Mouse (Mus musculus): ENCODE results near the gene AC134908.4.

The AC134908.4 gene

GRCm38 (mm10) chr17:25795609-25796092 is at the start of gene AC134908.4:
Gene AC134908.4 (minus strand): TSS chr17:25795659.
- DNase-seq, result no peak

- DNase-seq, result peak; percentile 91 to 94
Measured at GRCm38 (mm10) chr17:25844396-25844901, 49.0 kb upstream of the AC134908.4 start, which contains the start of gene Rhot2. Gene Rhot2 (minus strand): TSS chr17:25844851.

- no peak for DNase-seq
Measured at GRCm38 (mm10) chr17:25843636-25844395, 48.4 kb upstream of the AC134908.4 start.

- DNase-seq, result no peak
Measured at GRCm38 (mm10) chr17:25843122-25843521, 47.7 kb upstream of the AC134908.4 start.

DNA sequence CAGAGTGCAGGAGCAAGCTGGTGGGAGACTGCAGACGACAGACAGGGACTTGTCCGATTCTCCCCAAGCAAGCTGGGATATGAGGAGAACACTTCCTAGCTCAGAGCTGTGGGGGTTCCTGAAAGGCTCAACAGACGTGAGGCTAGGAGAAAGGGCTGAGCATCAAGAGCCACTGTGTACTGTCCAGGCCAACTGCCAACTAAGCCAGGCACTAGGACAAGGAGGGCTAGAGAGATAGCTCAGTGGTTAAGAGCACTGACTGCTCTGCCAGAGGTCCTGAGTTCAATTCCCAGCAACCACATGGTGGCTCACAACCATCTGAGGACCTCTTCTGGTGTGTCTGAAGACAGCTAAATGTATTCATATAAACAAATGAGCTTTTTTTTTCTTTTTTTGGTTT is 47.0 kb upstream of the AC134908.4 start:
- no peak for DNase-seq

- DNase-seq, result no peak
Measured at GRCm38 (mm10) chr17:25841117-25841880, 45.8 kb upstream of the AC134908.4 start, which contains the start of gene Gm20683. Gene Gm20683 (minus strand): TSS chr17:25841763.

GRCm38 (mm10) chr17:25840519-25840918 is 45.1 kb upstream of the AC134908.4 start:
- DNase-seq, result no peak

DNA sequence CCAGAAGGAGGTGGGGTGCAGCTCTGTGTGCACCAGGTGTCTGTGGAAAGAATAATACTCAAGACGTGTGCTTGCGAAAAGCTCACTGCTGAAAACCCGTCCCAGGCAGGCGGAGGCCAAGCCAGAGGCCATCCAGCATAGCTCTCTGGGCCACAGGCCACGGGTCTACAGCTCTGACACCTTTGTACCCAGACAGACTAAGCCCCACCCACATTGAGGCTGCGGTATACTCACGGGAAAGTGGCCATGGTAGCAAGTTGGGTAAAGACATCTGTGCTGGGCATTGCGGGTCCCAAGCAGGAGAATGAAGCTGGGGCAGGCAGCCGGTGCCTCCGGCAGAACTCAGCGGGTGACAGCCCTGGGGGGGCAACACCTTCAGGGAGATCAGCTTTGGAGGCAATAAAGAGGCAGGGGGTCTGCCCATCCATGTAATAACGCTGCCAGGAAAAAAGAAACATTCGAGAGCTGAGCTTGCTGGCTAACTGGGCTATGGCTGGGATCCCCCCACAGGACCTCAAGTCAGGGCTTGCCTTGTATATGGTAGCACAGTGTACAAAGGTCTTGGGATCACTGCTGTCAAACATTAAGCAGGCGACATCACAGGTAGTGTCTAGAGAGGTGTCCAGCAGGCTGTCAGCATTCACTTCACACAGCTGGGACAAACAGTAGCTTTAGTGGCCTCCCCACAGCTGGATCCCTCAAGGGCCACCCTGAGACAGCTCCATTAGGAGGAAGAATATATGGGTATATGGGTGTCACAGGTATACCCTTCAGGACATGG is 44.2 kb upstream of the AC134908.4 start:
- no peak for DNase-seq

- DNase-seq, result no peak
Measured at GRCm38 (mm10) chr17:25838904-25839303, 43.4 kb upstream of the AC134908.4 start.

- no peak for DNase-seq
Measured at GRCm38 (mm10) chr17:25837533-25837932, 42.1 kb upstream of the AC134908.4 start.

GRCm38 (mm10) chr17:25837076-25837410 is 41.6 kb upstream of the AC134908.4 start, which contains the start of gene Rhbdl1:
Gene Rhbdl1 (minus strand): TSS chr17:25837295.
- DNase-seq, result peak in 1 of 2 experiments; percentile 34

DNA sequence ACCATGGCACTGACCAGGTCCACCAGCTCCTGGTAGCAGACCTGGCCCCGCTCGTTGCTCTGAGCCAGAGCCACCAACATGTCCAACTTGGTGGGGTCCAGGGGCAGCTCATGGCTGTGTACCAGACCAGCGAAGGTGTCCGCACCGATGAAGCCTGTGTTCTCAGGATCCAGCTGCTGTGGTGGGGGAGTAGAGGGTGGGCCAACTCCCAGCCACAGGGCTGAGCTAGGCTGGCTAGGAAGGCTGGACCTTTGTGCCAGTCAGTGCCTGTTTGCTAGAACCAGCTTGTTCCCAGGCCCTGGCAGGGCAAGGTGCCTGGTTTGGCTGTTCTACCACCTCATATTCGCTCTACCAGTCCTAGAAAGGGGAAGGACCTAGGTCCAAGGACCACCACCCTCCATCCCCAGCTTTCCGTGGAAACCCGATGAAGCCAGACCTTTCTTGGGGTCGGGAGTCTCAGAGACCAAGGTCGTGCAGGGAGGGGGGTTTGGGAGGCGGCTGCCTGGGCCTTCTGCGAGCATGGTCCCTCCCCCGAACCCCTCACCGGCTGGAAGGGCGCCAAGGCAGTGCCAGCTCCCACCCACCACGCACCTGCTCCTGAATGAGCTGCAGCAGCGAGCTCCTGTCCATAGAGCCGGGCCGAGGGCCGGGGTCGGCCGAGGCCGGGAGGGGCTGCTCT is 41.1 kb upstream of the AC134908.4 start:
- no peak for DNase-seq

- no peak for DNase-seq
Measured at GRCm38 (mm10) chr17:25835816-25836215, 40.4 kb upstream of the AC134908.4 start.

DNA sequence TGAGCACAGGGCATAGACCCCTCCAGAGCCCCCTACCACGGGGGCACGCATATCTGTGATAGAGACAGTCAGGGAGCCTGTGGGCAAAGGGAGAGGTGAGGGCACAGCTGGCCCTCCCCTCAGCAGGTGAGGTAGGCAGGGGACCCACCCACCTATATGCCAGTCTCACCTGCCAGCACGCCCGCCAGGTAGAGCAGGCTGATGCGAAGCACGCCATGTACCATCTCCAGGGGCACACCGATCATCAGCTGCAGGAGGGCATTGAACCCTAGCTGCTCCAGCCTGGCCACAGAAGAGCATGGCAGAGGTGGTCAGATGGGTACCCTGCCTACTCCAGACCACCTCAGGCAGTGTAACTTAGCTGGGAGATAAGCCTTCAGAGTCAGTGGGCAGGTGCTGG is 39.8 kb upstream of the AC134908.4 start:
- DNase-seq, result no peak

DNA sequence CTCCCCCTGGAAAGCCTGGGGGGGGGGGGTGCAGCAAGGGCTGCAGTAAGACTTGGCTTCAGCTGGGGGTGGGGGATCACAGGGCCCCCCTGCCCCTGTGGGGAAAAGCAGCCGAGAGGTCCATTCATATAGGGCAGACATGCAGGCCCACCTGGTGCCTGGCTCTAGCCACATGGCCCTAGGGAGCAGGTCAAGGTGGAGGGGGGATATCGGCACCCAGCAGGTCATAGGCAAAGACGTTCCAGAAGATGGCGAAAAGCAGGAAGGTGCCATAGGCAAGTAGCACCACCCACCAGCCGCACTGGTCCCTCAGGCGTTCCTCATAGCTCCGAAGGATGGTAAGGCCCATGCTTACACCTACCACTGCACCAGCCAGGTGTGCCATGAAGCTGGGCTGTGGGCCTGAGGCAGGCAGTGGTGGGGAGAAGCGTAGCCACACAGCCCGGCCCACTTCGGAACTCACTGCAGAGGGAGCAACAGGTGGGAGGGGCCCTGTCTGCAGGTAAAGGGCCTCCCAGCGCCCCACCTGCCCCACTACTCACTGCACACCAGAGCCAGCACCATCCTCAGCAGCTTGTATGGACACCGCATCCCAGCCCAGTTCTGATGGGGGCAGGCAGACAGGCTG is 39.2 kb upstream of the AC134908.4 start:
- DNase-seq, result no peak

- no peak for DNase-seq
Measured at GRCm38 (mm10) chr17:25833961-25834594, 38.6 kb upstream of the AC134908.4 start.

DNA sequence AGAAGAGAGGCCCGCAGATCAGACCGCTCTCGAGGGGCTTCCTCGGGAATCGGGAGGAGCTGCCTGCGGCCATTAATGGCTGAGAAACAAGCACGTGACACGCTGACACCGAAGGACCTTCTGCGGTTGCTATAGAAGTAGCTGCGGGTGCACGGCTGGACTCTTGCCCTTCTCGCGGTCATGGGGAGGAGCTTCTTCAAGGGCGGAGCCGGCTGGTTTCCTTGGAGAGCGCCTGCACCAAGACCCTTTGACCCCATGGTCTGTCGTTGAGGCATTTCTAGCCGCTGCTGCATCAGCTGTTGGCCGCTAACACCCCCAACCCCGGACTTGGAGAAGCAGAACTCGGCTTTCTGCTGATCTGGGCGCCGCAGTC is 37.8 kb upstream of the AC134908.4 start, which contains the start of gene Stub1:
Gene Stub1 (minus strand): TSS at position 114 of the 373 bp plus-strand sequence.
- DNase-seq, result peak; percentile 64 to 71

DNA sequence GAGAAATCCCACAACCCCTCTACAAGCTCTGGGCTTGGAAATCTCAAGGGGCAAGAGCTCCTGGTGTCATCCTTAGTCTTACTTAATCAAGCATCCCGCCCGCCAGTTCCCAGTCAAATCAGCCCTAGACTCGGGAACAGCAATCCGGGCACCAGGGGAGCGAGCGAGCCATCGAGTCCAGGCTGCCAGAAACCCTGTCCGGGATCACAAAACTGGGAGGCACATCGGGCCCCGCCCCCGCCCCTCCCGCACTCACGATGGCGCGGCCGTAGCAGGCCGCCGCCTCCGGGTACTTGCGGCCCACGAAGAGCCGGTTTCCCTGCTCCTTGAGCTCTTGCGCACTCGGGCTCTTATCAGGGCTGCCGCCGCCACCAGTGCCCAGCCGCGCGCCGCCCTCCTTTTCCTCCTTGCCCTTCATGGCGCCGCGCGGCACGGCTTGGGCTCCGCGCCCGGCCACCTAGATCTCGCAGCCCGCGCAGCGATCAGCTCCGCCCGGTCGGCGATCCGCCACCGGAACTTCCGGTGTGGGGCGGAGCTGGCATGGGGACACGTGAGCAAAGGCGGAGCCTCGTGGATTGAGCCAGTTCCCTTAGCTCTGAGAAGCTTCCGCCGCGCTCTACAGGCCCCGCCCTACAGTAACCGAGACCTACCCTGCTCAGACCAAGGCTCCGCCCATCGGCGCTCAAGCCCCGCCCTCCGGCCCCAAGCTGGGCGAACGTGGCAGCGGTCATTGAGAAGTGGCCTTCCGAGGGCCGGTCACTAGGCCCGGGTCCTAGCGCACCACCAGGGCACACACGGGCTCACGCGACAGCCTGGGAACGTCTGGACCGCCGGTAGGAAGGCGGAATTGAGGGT is 37.2 kb upstream of the AC134908.4 start:
- DNase-seq, result peak; percentile 98 to 99

GRCm38 (mm10) chr17:25831451-25832281 is 36.2 kb upstream of the AC134908.4 start:
- DNase-seq, result no peak
